Mouse (Mus musculus) olfactory bulb, adult 2 months (tissue): Measurements from ENCODE around the gene Olfr108. TPM values are rescaled to one million over a fixed set of nuclear protein-coding genes. Genes with fewer than 3 reads are reported as not detected.

Experiments used
- H3K27ac ChIP-seq: fragments of 200-500 bp; 2 replicates; pipeline ENCODE4 v1.5.1; 2012; ENCODE audit warnings: low read depth, low read length; ENCODE audit not compliant: insufficient read depth
- H3K4me1 ChIP-seq: fragments of 200-500 bp; 2 replicates; pipeline ENCODE4 v1.6.1; 2012; ENCODE audit warnings: low read length; ENCODE audit not compliant: control insufficient read depth, insufficient read depth
- H3K4me3 ChIP-seq: fragments of 200-500 bp; 2 replicates; pipeline ENCODE4 v1.5.1; 2012; ENCODE audit warnings: mild to moderate bottlenecking, low read depth, low read length, moderate library complexity; ENCODE audit not compliant: insufficient read depth
- CTCF ChIP-seq: fragments of 200-500 bp; IDR thresholded peaks from 2 replicates; pipeline ENCODE4 v1.5.1; 2012; ENCODE audit warnings: low read depth, mild to moderate bottlenecking, low read length, moderate library complexity; ENCODE audit not compliant: insufficient read depth
- POLR2A ChIP-seq: fragments of 200-500 bp; IDR thresholded peaks from 2 replicates; pipeline ENCODE4 v1.6.1; 2012; ENCODE audit warnings: mild to moderate bottlenecking, low read depth, low read length, moderate library complexity; ENCODE audit not compliant: insufficient read depth
- WGBS: fragments of 180-500 bp; shearing (Covaris S2); methylation state at CpG from one replicate; pipeline ENCODE4 v1.1.7; 2018; 5-methylcytosine and 5-hydroxymethylcytosine counted together
- polyA plus RNA-seq: library from polyadenylated mRNA; stranded (reverse); fragments of >200 nt; gene quantifications from 2 replicates; pipeline ENCODE4 v1.2.4, GENCODE M21; 2012; ENCODE audit warnings: low replicate concordance; ENCODE audit not compliant: missing spikeins, insufficient read depth, insufficient read length

Olfr108 gene
- not detected in 2 replicates for polyA plus RNA-seq

- Histone ChIP-seq H3K4me3 (no peak within 1 kb of the TSS), H3K27ac (no peak within 1 kb of the TSS), H3K4me1 (no peaks in the 10 kb centered on the region)
- no peak for TF ChIP-seq CTCF
- no peak for TF ChIP-seq POLR2A
- 70% methylated on average over 1 of the region's 1 CpGs for WGBS
Measured at GRCm38 (mm10) chr17:37445180-37445579, at the start of gene Olfr108. Gene Olfr108, plus strand, starts transcription at chr17:37445480.

- H3K4me1 ChIP-seq = no peaks in the 10 kb centered on the region
- TF ChIP-seq POLR2A = no peak
- H3K27ac ChIP-seq = no peak within 1 kb of the TSS
- 82% methylated on average over 3 of the region's 3 CpGs for WGBS
- no peak within 1 kb of the TSS for H3K4me3 ChIP-seq
Measured at GRCm38 (mm10) chr17:37398926-37399325, 46.4 kb upstream of the Olfr108 start, which contains the start of gene Olfr107. Gene Olfr107, plus strand, starts transcription at chr17:37399226.

- H3K4me1 ChIP-seq = no peaks in the 10 kb centered on the region
- no peak overlapping the region for H3K27ac ChIP-seq
- H3K4me3 ChIP-seq = no peak overlapping the region
- TF ChIP-seq CTCF = no peak
- TF ChIP-seq POLR2A = no peak
Measured at GRCm38 (mm10) chr17:37413380-37413779, 31.9 kb upstream of the Olfr108 start.

GRCm38 (mm10) chr17:37458616-37459015 is 13.3 kb downstream of the Olfr108 start, which contains the start of gene Olfr109:
Gene Olfr109, plus strand, starts transcription at chr17:37458916.
- TF ChIP-seq CTCF (no peak), POLR2A (no peak)
- Histone ChIP-seq H3K27ac (no peak within 1 kb of the TSS), H3K4me1 (no peaks in the 10 kb centered on the region), H3K4me3 (no peak within 1 kb of the TSS)
- 94% methylated on average over 1 of the region's 1 CpGs for WGBS

GRCm38 (mm10) chr17:37483452-37483851 is 38.2 kb downstream of the Olfr108 start, which contains the start of gene H2-M2:
Gene H2-M2, minus strand, starts transcription at chr17:37483552.
- 77% methylated on average over 2 of the region's 2 CpGs for WGBS
- no peak within 1 kb of the TSS for H3K27ac ChIP-seq
- H3K4me1 ChIP-seq = no peaks in the 10 kb centered on the region
- no peak for TF ChIP-seq POLR2A
- no peak for TF ChIP-seq CTCF
- H3K4me3 ChIP-seq = no peak within 1 kb of the TSS

GRCm38 (mm10) chr17:37491930-37492518 is 46.7 kb downstream of the Olfr108 start, which contains the start of gene Olfr110:
Gene Olfr110, plus strand, starts transcription at chr17:37492468.
- TF ChIP-seq CTCF = no peak
- TF ChIP-seq POLR2A = no peak

More at GRCm38 (mm10) chr17:37491930-37492518, 46.7 kb downstream of the Olfr108 start, which contains the start of gene Olfr110:
- H3K4me3 ChIP-seq = no peak within 1 kb of the TSS
- H3K27ac ChIP-seq = no peak within 1 kb of the TSS
- no peaks in the 10 kb centered on the region for H3K4me1 ChIP-seq
- 67% methylated on average over 1 of the region's 1 CpGs for WGBS

Other genes with a start within 250 kb of the Olfr108 start
- gene Olfr94, start 244.5 kb upstream of the Olfr108 start, polyA plus RNA-seq = not detected in 2 replicates
- gene Olfr95, start 232.4 kb upstream of the Olfr108 start, polyA plus RNA-seq = not detected in 2 replicates
- gene Olfr96, start 225.3 kb upstream of the Olfr108 start, polyA plus RNA-seq = not detected in 2 replicates
- gene Olfr97, start 208.2 kb upstream of the Olfr108 start, polyA plus RNA-seq = not detected in 2 replicates
- gene Olfr98, start 181.7 kb upstream of the Olfr108 start, polyA plus RNA-seq = not detected in 2 replicates
- gene H2-M3, start 175.3 kb upstream of the Olfr108 start, polyA plus RNA-seq = not detected in 2 replicates
- not detected in 2 replicates for gene Olfr99, start 162.0 kb upstream of the Olfr108 start, polyA plus RNA-seq
- gene Olfr101, start 141.2 kb upstream of the Olfr108 start, polyA plus RNA-seq = not detected in 2 replicates
- not detected in 2 replicates for gene Olfr102, start 128.4 kb upstream of the Olfr108 start, polyA plus RNA-seq
- gene Olfr103, start 105.8 kb upstream of the Olfr108 start, polyA plus RNA-seq = not detected in 2 replicates
- gene Olfr104-ps, start 85.9 kb upstream of the Olfr108 start, polyA plus RNA-seq = not detected in 2 replicates
- gene Olfr105-ps, start 66.4 kb upstream of the Olfr108 start, polyA plus RNA-seq = not detected in 2 replicates
- not detected in 2 replicates for gene Olfr106-ps, start 55.1 kb upstream of the Olfr108 start, polyA plus RNA-seq
- gene Olfr107, start 46.3 kb upstream of the Olfr108 start, polyA plus RNA-seq = not detected in 2 replicates
- gene Olfr109, start 13.4 kb downstream of the Olfr108 start, polyA plus RNA-seq = not detected in 2 replicates
- not detected in 2 replicates for gene H2-M2, start 38.1 kb downstream of the Olfr108 start, polyA plus RNA-seq
- gene Olfr110, start 47.0 kb downstream of the Olfr108 start, polyA plus RNA-seq = not detected in 2 replicates
- not detected in 2 replicates for gene Olfr111, start 62.5 kb downstream of the Olfr108 start, polyA plus RNA-seq
- gene Olfr112, start 124.0 kb downstream of the Olfr108 start, polyA plus RNA-seq = not detected in 2 replicates
- not detected in 2 replicates for gene Olfr113, start 132.2 kb downstream of the Olfr108 start, polyA plus RNA-seq
- not detected in 2 replicates for gene Olfr114, start 147.3 kb downstream of the Olfr108 start, polyA plus RNA-seq
- not detected in 2 replicates for gene Olfr115, start 181.6 kb downstream of the Olfr108 start, polyA plus RNA-seq
- not detected in 2 replicates for gene Olfr116, start 181.7 kb downstream of the Olfr108 start, polyA plus RNA-seq
- gene Olfr117, start 218.3 kb downstream of the Olfr108 start, polyA plus RNA-seq = not detected in 2 replicates
- gene Olfr118, start 221.5 kb downstream of the Olfr108 start, polyA plus RNA-seq = not detected in 2 replicates